Mouse (Mus musculus): Measurements from ENCODE around the gene Lrrk1.

- no peak for TF ChIP-seq CTCF (IDR thresholded peaks at IDR 0.05; ENCODE audit: low read depth)
- TF ChIP-seq EP300 (IDR thresholded peaks at IDR 0.05; ENCODE audit: low read depth): no peak
Measured at GRCm38 (mm10) chr7:66351074-66351473, 37.1 kb downstream of the Lrrk1 start.

All from liver, embryonic 14.5 days (tissue).